Mouse (Mus musculus) thymus, postnatal 25 days (tissue): ENCODE results near the gene Vamp2.

Source experiments
- DNase-seq: peaks from one replicate; pipeline ENCODE4 v3.0.0; 2022

Gene Vamp2

GRCm38 (mm10) chr11:69088103-69088855 lies at the start of gene Vamp2:
TSS of gene Vamp2 (plus strand) at chr11:69088490.
- DNase-seq, result peak; percentile 90

GRCm38 (mm10) chr11:69045531-69046394 lies 42.5 kb upstream of the Vamp2 start, which contains the start of gene Aurkb:
TSS of gene Aurkb (plus strand) at chr11:69045647.
- peak; percentile 82 for DNase-seq

- DNase-seq, result no peak
Observed at GRCm38 (mm10) chr11:69046395-69046774, 41.9 kb upstream of the Vamp2 start.

- no peak for DNase-seq
Observed at GRCm38 (mm10) chr11:69047592-69047991, 40.7 kb upstream of the Vamp2 start.

GRCm38 (mm10) chr11:69048151-69048550 lies 40.1 kb upstream of the Vamp2 start:
- no peak for DNase-seq

GRCm38 (mm10) chr11:69050748-69051147 lies 37.5 kb upstream of the Vamp2 start:
- DNase-seq, result no peak

- DNase-seq, result no peak
Observed at GRCm38 (mm10) chr11:69051771-69052170, 36.5 kb upstream of the Vamp2 start.

GRCm38 (mm10) chr11:69052824-69053421 lies 35.4 kb upstream of the Vamp2 start:
- no peak for DNase-seq

- no peak for DNase-seq
Observed at GRCm38 (mm10) chr11:69053848-69054247, 34.4 kb upstream of the Vamp2 start.

GRCm38 (mm10) chr11:69058265-69058664 lies 30.0 kb upstream of the Vamp2 start:
- no peak for DNase-seq

- no peak for DNase-seq
Observed at GRCm38 (mm10) chr11:69058729-69059356, 29.4 kb upstream of the Vamp2 start.

- DNase-seq, result peak; percentile 94
Observed at GRCm38 (mm10) chr11:69059357-69059974, 28.8 kb upstream of the Vamp2 start, which contains the start of gene Borcs6. TSS of gene Borcs6 (plus strand) at chr11:69059717.

- no peak for DNase-seq
Observed at GRCm38 (mm10) chr11:69059975-69060411, 28.3 kb upstream of the Vamp2 start.

GRCm38 (mm10) chr11:69060448-69061254 lies 27.6 kb upstream of the Vamp2 start:
- no peak for DNase-seq

- DNase-seq, result no peak
Observed at GRCm38 (mm10) chr11:69061255-69061912, 26.9 kb upstream of the Vamp2 start.

GRCm38 (mm10) chr11:69062194-69062760 lies 26.0 kb upstream of the Vamp2 start:
- DNase-seq, result peak; percentile 76

GRCm38 (mm10) chr11:69062761-69063224 lies 25.5 kb upstream of the Vamp2 start:
- DNase-seq, result peak; percentile 97

- DNase-seq, result peak; percentile 77
Observed at GRCm38 (mm10) chr11:69063413-69064201, 24.7 kb upstream of the Vamp2 start.
